Mouse (Mus musculus) cerebellum, adult 2 months (tissue): ENCODE data around the gene Ripk1.

ENCODE experiments used
- CTCF ChIP-seq: fragments of 200-500 bp; IDR thresholded peaks from 2 replicates; pipeline ENCODE4 v1.5.1; 2011; ENCODE audit warnings: low read depth, mild to moderate bottlenecking, control low read depth, low read length, moderate library complexity, borderline replicate concordance; ENCODE audit not compliant: insufficient read depth
- POLR2A ChIP-seq: fragments of 200-500 bp; IDR thresholded peaks from 2 replicates; pipeline ENCODE4 v1.6.1; 2011; ENCODE audit warnings: low read length, control low read depth, borderline replicate concordance; ENCODE audit not compliant: insufficient read depth

DNA sequence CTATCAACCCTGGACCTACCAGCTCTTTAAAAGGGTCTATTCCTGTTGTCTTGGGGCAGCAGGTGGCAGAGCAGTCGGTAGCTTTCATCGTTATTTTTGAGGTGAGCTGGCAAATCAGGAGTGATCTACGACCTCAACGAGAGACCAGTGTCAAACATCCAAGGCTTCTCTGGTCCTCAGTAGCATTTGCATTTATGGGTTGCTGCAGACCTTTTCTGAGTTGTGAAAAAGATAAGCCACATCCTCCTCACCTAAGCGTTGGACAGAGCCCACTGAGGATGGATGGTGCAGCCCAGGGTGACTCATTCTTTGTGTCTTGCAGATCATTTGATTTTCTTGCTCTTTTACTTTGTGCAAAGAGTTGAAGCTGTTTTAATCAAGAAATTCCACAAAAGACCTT lies 895 bp downstream of the Ripk1 start:
- TF ChIP-seq CTCF, result no peak
- TF ChIP-seq POLR2A, result no peak
